ENCODE assay signal across 23 mouse cellular contexts in the genomic region with DNA sequence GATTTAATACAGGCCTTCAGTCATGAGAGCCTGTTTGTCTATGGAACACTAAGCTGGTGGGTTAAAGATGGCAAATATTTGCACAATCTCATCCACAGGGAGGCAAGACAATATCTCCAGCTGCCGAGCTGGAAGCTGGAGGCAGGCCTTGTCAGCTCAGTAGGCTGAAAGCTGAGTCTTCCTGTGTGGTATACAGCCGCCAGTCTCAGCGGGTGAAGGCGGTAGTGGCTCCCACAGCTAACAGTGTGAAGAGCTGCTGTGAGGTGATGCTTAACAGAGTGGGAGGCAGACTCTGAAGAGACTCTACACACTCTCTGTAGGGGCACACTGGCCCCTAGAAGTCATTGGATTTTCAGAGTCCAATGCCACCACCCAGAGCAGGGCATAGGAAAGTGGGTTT. TPM values are rescaled to one million over a fixed set of nuclear protein-coding genes. Genes with fewer than 3 reads are reported as not detected.
"Had no signal": no experiment of that assay in that cellular context is flagged by ENCODE, and none has a peak within 500 bp of the region (broad histone marks: within the 10 kb centered on the region; RNA-seq: fewer than 3 reads in every experiment).

No protein-coding gene starts in this region.

- H3K9me3 ChIP-seq: limb, embryonic 12.5 days; limb, embryonic 15.5 days; lung, embryonic 15.5 days had no signal

- DNase-seq: kidney, adult 18-20 months; kidney, adult 9 months; kidney, postnatal 14 days; kidney, postnatal 4 days; left cerebral cortex, postnatal 4 days; liver, postnatal 0 days; lung, postnatal 10 days; lung, postnatal 4 days; right cerebral cortex, postnatal 4 days; thymus, postnatal 36 days had no signal

- H3K4me3 ChIP-seq: limb, embryonic 12.5 days; limb, embryonic 15.5 days; lung, embryonic 15.5 days had no signal

- H3K27me3 ChIP-seq: limb, embryonic 12.5 days; limb, embryonic 15.5 days had no signal

- ATAC-seq: intestine, embryonic 16.5 days; liver, postnatal 0 days; midbrain, embryonic 16.5 days had no signal

- H3K27ac ChIP-seq: limb, embryonic 12.5 days; limb, embryonic 15.5 days; liver, embryonic 14.5 days; lung, embryonic 15.5 days had no signal

- H3K9ac ChIP-seq: limb, embryonic 12.5 days; limb, embryonic 15.5 days; liver, embryonic 14.5 days; liver, postnatal 0 days; lung, embryonic 15.5 days had no signal

- H3K36me3 ChIP-seq: limb, embryonic 12.5 days; limb, embryonic 15.5 days; lung, embryonic 15.5 days had no signal

- H3K4me2 ChIP-seq: limb, embryonic 12.5 days; limb, embryonic 15.5 days; liver, embryonic 11.5 days; lung, embryonic 15.5 days had no signal

RNA-seq across cellular contexts. Expression of gene Mlana, which starts 4.1 kb away (rescaled TPM):
- total RNA-seq: left cerebral cortex, postnatal 4 days; megakaryocyte progenitor cell, adult 5-6 weeks; megakaryocyte-erythroid progenitor cell, adult 5-6 weeks had no signal
- polyA plus RNA-seq: intestine, embryonic 16.5 days; kidney, embryonic 16.5 days; limb, embryonic 12.5 days; liver, embryonic 11.5 days; liver, embryonic 14.5 days; liver, postnatal 0 days; lung, embryonic 15.5 days; midbrain, embryonic 16.5 days; neural tube, embryonic 11.5 days; neural tube, embryonic 14.5 days; stomach, embryonic 14.5 days had no signal
